Mouse (Mus musculus): ENCODE results near the gene Ubp1.

The Ubp1 gene

GRCm38 (mm10) chr9:114009526-114009925 is 78.8 kb downstream of the Ubp1 start:
- in situ Hi-C loops (cut with MboI, MseI): no loop called here

- in situ Hi-C loops (cut with MboI, MseI): no loop called here
Observed at GRCm38 (mm10) chr9:114011203-114011602, 80.5 kb downstream of the Ubp1 start.

GRCm38 (mm10) chr9:114014034-114014433 is 83.3 kb downstream of the Ubp1 start:
- in situ Hi-C loops (cut with MboI, MseI): no loop called here

GRCm38 (mm10) chr9:114015724-114016123 is 85.0 kb downstream of the Ubp1 start:
- in situ Hi-C loops (cut with MboI, MseI): no loop called here

GRCm38 (mm10) chr9:114016402-114016801 is 85.7 kb downstream of the Ubp1 start:
- in situ Hi-C loops (cut with MboI, MseI): no loop called here

- in situ Hi-C loops (cut with MboI, MseI): no loop called here
Observed at GRCm38 (mm10) chr9:114019012-114019762, 88.5 kb downstream of the Ubp1 start.

- in situ Hi-C loops (cut with MboI, MseI): no loop called here
Observed at GRCm38 (mm10) chr9:114022141-114022540, 91.4 kb downstream of the Ubp1 start.

GRCm38 (mm10) chr9:114025182-114025581 is 94.4 kb downstream of the Ubp1 start:
- in situ Hi-C loops (cut with MboI, MseI): no loop called here

GRCm38 (mm10) chr9:114025846-114026245 is 95.1 kb downstream of the Ubp1 start:
- in situ Hi-C loops (cut with MboI, MseI): no loop called here

- in situ Hi-C loops (cut with MboI, MseI): no loop called here
Observed at GRCm38 (mm10) chr9:114026261-114026934, 95.7 kb downstream of the Ubp1 start.
